ENCODE assay signal across 15 mouse cellular contexts in genomic region chr9:121708506-121709486, GRCm38 (mm10). TPM values are rescaled to one million over a fixed set of nuclear protein-coding genes. Genes with fewer than 3 reads are reported as not detected.
DNase-seq lines count a peak whose midpoint lies in the region; ATAC-seq and TF ChIP-seq lines count a peak whose summit lies in the region.
"Had no signal": no experiment of that assay in that cellular context is flagged by ENCODE, and none has a peak within 500 bp of the region (broad histone marks: within the 10 kb centered on the region; RNA-seq: fewer than 3 reads in every experiment).

No protein-coding gene starts in this region.

- H3K27me3 ChIP-seq in liver, embryonic 13.5 days, result no peaks in the 10 kb centered on the region
- H3K27me3 ChIP-seq in liver, embryonic 11.5 days (replicated peaks; ENCODE audit: control insufficient read depth, insufficient read depth, low read length), result no peaks in the 10 kb centered on the region
- H3K27me3 ChIP-seq in limb, embryonic 10.5 days (ENCODE audit: low read depth, poor library complexity, severe bottlenecking), result no peaks in the 10 kb centered on the region
- H3K27me3 ChIP-seq: forebrain, embryonic 13.5 days; lung, embryonic 15.5 days had no signal

- in situ Hi-C loops in ES-E14 (cut with MboI; ENCODE audit: low sequenced_read_pairs in 2 of 2, unreplicated experiment in 2 of 2), result no loop called here

- DNase-seq in gastrocnemius, adult 2 months, result no peak
- no peak for DNase-seq in gastrocnemius, postnatal 14 days
- DNase-seq in liver, embryonic 13.5 days, result no peak
- no peak for DNase-seq in liver, embryonic 11.5 days (ENCODE audit: low spot score)
- no peak for DNase-seq in ES-E14 (ENCODE audit: low read depth, low spot score)
- DNase-seq in limb, embryonic 10.5 days (ENCODE audit: low spot score), result peak; percentile 20
- no peak for DNase-seq in spleen, postnatal 14 days (ENCODE audit: low spot score in 2 of 2)
- no peak for DNase-seq in urinary bladder, postnatal 4 days (ENCODE audit: low spot score in 2 of 2)
- DNase-seq: embryo, embryonic 11 days; heart, adult 18-20 months; spleen, adult 18-20 months had no signal

- no peak for TF ChIP-seq CTCF in gastrocnemius, adult 2 months (IDR thresholded peaks at IDR 0.05)

- no peak overlapping the region; the same call in 1 of the 2 replicates for H3K4me3 ChIP-seq in gastrocnemius, adult 2 months
- H3K4me3 ChIP-seq in liver, embryonic 13.5 days (replicated peaks), result no peak overlapping the region
- H3K4me3 ChIP-seq in liver, embryonic 11.5 days (ENCODE audit: low read depth, low read length), result no peak overlapping the region
- no peak overlapping the region for H3K4me3 ChIP-seq in ES-E14 (ENCODE audit: insufficient read depth in 1 of 2, low read depth in 1 of 2, low read length in 2 of 2, poor library complexity in 1 of 2, severe bottlenecking in 1 of 2)
- no peak overlapping the region for H3K4me3 ChIP-seq in limb, embryonic 10.5 days
- H3K4me3 ChIP-seq: forebrain, embryonic 13.5 days; neural tube, embryonic 15.5 days had no signal

- intact Hi-C loops in gastrocnemius, adult 2 months (cut with DNase I), result no loop called here
- intact Hi-C loops in gastrocnemius, postnatal 14 days (cut with DNase I; ENCODE audit: low total_unique reads), result no loop called here

- 46% methylated on average over 7 of the region's 7 CpGs for WGBS in liver, embryonic 13.5 days (ENCODE audit: insufficient replicate concordance)
- WGBS in liver, embryonic 11.5 days, result 57% methylated on average over 7 of the region's 7 CpGs
- 70% methylated on average over 7 of the region's 7 CpGs for WGBS in limb, embryonic 10.5 days

- H3K36me3 ChIP-seq in liver, embryonic 13.5 days, result peaks cover 18% of the 10 kb centered on the region
- peaks cover 2% of the 10 kb centered on the region; the same call in 1 of the 2 replicates for H3K36me3 ChIP-seq in liver, embryonic 11.5 days (ENCODE audit: control insufficient read depth, insufficient read depth, low read length)
- H3K36me3 ChIP-seq in ES-E14 (ENCODE audit: control insufficient read depth, insufficient read depth, low read length, poor library complexity, severe bottlenecking), result no peaks in the 10 kb centered on the region
- peaks cover 17% of the 10 kb centered on the region for H3K36me3 ChIP-seq in limb, embryonic 10.5 days

- 0 out of 2 replicates have a peak overlapping the region, but pooled peaks have one; percentile 51 for H3K9ac ChIP-seq in liver, embryonic 13.5 days
- no peak overlapping the region for H3K9ac ChIP-seq in liver, embryonic 11.5 days (ENCODE audit: low read depth, low read length)
- H3K9ac ChIP-seq in ES-E14 (ENCODE audit: insufficient read depth, low read depth, low read length, poor library complexity, severe bottlenecking), result no peak overlapping the region
- H3K9ac ChIP-seq: forebrain, embryonic 13.5 days had no signal

- H3K27ac ChIP-seq in gastrocnemius, adult 2 months, result peak overlapping the region; percentile 99
- peak overlapping the region; percentile 9; the same call in 1 of the 2 replicates for H3K27ac ChIP-seq in liver, embryonic 13.5 days
- no peak overlapping the region for H3K27ac ChIP-seq in liver, embryonic 11.5 days (ENCODE audit: low read depth, low read length)
- no peak overlapping the region for H3K27ac ChIP-seq in ES-E14 (ENCODE audit: insufficient read depth, low read depth, low read length, poor library complexity, severe bottlenecking)
- no peak overlapping the region for H3K27ac ChIP-seq in limb, embryonic 10.5 days
- H3K27ac ChIP-seq: forebrain, embryonic 13.5 days; kidney, postnatal 0 days had no signal

- no peak for ATAC-seq in liver, embryonic 13.5 days (ENCODE audit: low read depth)
- ATAC-seq in liver, embryonic 11.5 days (replicated peaks; ENCODE audit: low FRiP score), result no peak

- H3K4me2 ChIP-seq in liver, embryonic 13.5 days, result no peak overlapping the region
- H3K4me2 ChIP-seq in liver, embryonic 11.5 days, result no peak overlapping the region
- H3K4me2 ChIP-seq: forebrain, embryonic 13.5 days; lung, embryonic 15.5 days; neural tube, embryonic 15.5 days had no signal

- no peaks in the 10 kb centered on the region for H3K9me3 ChIP-seq in liver, embryonic 13.5 days (replicated peaks)
- H3K9me3 ChIP-seq in liver, embryonic 11.5 days (ENCODE audit: control insufficient read depth, low read length), result no peaks in the 10 kb centered on the region
- no peaks in the 10 kb centered on the region for H3K9me3 ChIP-seq in ES-E14 (ENCODE audit: control insufficient read depth, insufficient read depth, low read depth, low read length)
- no peaks in the 10 kb centered on the region for H3K9me3 ChIP-seq in limb, embryonic 10.5 days (replicated peaks)
- H3K9me3 ChIP-seq: forebrain, embryonic 13.5 days; lung, embryonic 15.5 days; neural tube, embryonic 15.5 days had no signal

- H3K4me1 ChIP-seq in liver, embryonic 13.5 days (replicated peaks), result peaks cover 69% of the 10 kb centered on the region
- H3K4me1 ChIP-seq in liver, embryonic 11.5 days (replicated peaks; ENCODE audit: control insufficient read depth, insufficient read depth, low read length), result peaks cover 40% of the 10 kb centered on the region
- H3K4me1 ChIP-seq in ES-E14 (ENCODE audit: control insufficient read depth in 2 of 2, insufficient read depth in 2 of 2, low read length in 2 of 2, poor library complexity in 1 of 2), result no peaks in the 10 kb centered on the region; a peak in 3 of 4 replicates
- peaks cover 39% of the 10 kb centered on the region for H3K4me1 ChIP-seq in limb, embryonic 10.5 days

TF ChIP-seq in ES-E14, 5 proteins besides CTCF, POLR2A, EP300 and RAD21:
- no peak for TF ChIP-seq ZC3H11A (IDR thresholded peaks at IDR 0.05; ENCODE audit: borderline replicate concordance, low read depth, low read length)
- 0 out of 2 replicates have a peak, but pooled peaks have one; percentile 11 for TF ChIP-seq MAFK (IDR thresholded peaks at IDR 0.05; ENCODE audit: insufficient read depth, low read depth, low read length)

RNA-seq across cellular contexts. Expression of gene Ss18l2, which starts 1.3 kb away (rescaled TPM):
- total RNA-seq in gastrocnemius, adult 2 months (2021), result 100 to 1,000 TPM; 108 to 137 TPM
- total RNA-seq in gastrocnemius, postnatal 14 days (2021), result 10 to 100 TPM; 89.3 to 93.6 TPM
- polyA plus RNA-seq in liver, embryonic 13.5 days (2015; fragmentation: Nextera tagmentation; extraction: Ambion mirVana), result 78.9 and 81.9 TPM in 2 replicates
- 103 and 118 TPM in 2 replicates for polyA plus RNA-seq in liver, embryonic 11.5 days (2014; fragmentation: Nextera tagmentation; extraction: Ambion mirVana)
- 22.3 and 40.8 TPM in 2 replicates for total RNA-seq in ES-E14 (2012; rRNA removed)
- 93.9 and 94.8 TPM in 2 replicates for polyA plus RNA-seq in limb, embryonic 10.5 days (2016; fragmentation: Nextera tagmentation; extraction: Ambion mirVana)

RNA-seq across cellular contexts. Expression of gene Sec22c, which starts 3.5 kb away (rescaled TPM):
- total RNA-seq in gastrocnemius, adult 2 months (2021), result 1 to 10 TPM; 2.6 to 4.8 TPM
- 1 to 10 TPM; 3.1 to 6.1 TPM for total RNA-seq in gastrocnemius, postnatal 14 days (2021)
- polyA plus RNA-seq in liver, embryonic 13.5 days (2015; fragmentation: Nextera tagmentation; extraction: Ambion mirVana), result 3.7 and 3.9 TPM in 2 replicates
- 4.7 and 5.5 TPM in 2 replicates for polyA plus RNA-seq in liver, embryonic 11.5 days (2014; fragmentation: Nextera tagmentation; extraction: Ambion mirVana)
- total RNA-seq in ES-E14 (2012; rRNA removed), result 8.4 and 11.2 TPM in 2 replicates
- polyA plus RNA-seq in limb, embryonic 10.5 days (2016; fragmentation: Nextera tagmentation; extraction: Ambion mirVana), result 10.9 and 12.6 TPM in 2 replicates

RNA-seq across cellular contexts. Expression of gene Nktr, which starts 10.2 kb away (rescaled TPM):
- total RNA-seq in gastrocnemius, adult 2 months (2021), result 10 to 100 TPM; 41.3 to 42.6 TPM
- 10 to 100 TPM; 24.2 to 29.9 TPM for total RNA-seq in gastrocnemius, postnatal 14 days (2021)
- polyA plus RNA-seq in liver, embryonic 13.5 days (2015; fragmentation: Nextera tagmentation; extraction: Ambion mirVana), result 29.7 and 33.3 TPM in 2 replicates
- 47.3 and 48.2 TPM in 2 replicates for polyA plus RNA-seq in liver, embryonic 11.5 days (2014; fragmentation: Nextera tagmentation; extraction: Ambion mirVana)
- total RNA-seq in ES-E14 (2012; rRNA removed), result 57.8 and 69.6 TPM in 2 replicates
- polyA plus RNA-seq in limb, embryonic 10.5 days (2016; fragmentation: Nextera tagmentation; extraction: Ambion mirVana), result 47.2 and 58.8 TPM in 2 replicates

RNA-seq across cellular contexts. Expression of gene Zfp651, which starts 50.3 kb away (rescaled TPM):
- total RNA-seq in gastrocnemius, adult 2 months (2021), result 100 to 1,000 TPM; 127 to 157 TPM
- total RNA-seq in gastrocnemius, postnatal 14 days (2021), result 10 to 100 TPM; 51.5 to 56.1 TPM
- 1.2 and 1.3 TPM in 2 replicates for polyA plus RNA-seq in liver, embryonic 13.5 days (2015; fragmentation: Nextera tagmentation; extraction: Ambion mirVana)
- polyA plus RNA-seq in liver, embryonic 11.5 days (2014; fragmentation: Nextera tagmentation; extraction: Ambion mirVana), result 4.0 and 4.4 TPM in 2 replicates
- total RNA-seq in ES-E14 (2012; rRNA removed), result 6.7 and 8.0 TPM in 2 replicates
- 4.4 and 7.0 TPM in 2 replicates for polyA plus RNA-seq in limb, embryonic 10.5 days (2016; fragmentation: Nextera tagmentation; extraction: Ambion mirVana)

Comparison
In these comparisons a context has a peak if more than half of its experiments do, and no peak if none do; other contexts are left out.
1. H3K27ac ChIP-seq: peak in gastrocnemius, adult 2 months (single experiment) and liver, embryonic 13.5 days (single experiment); none in liver, embryonic 11.5 days (single experiment), ES-E14 (single experiment) and limb, embryonic 10.5 days (single experiment).